Mouse (Mus musculus) forebrain, postnatal 0 days (tissue): ENCODE results near the gene Olfr979. TPM values are rescaled to one million over a fixed set of nuclear protein-coding genes. Genes with fewer than 3 reads are reported as not detected.
"Not testable (repeated sequence)": the region's sequence is repeated elsewhere in the genome, so short reads cannot be mapped to it uniquely, and the experiment has no call there.

Experiments used
- ATAC-seq: fragments of 200-750 bp; cut with Nextera tagmentation; 2 replicates; pipeline ENCODE4 v1.8.0; 2017; ENCODE audit warnings: mild to moderate bottlenecking, moderate library complexity
- DNase-seq: peaks from one replicate; pipeline ENCODE4 v3.0.0-alpha.2; 2015
- H3K27ac ChIP-seq: fragments of 300-500 bp; sonication (generic); 2 replicates; pipeline ENCODE4 v1.5.1; 2014; ENCODE audit warnings: low read depth, mild to moderate bottlenecking, antibody characterized with exemption, low read length, moderate library complexity, mixed read lengths
- H3K27me3 ChIP-seq: fragments of 300-500 bp; sonication (generic); 2 replicates; pipeline ENCODE4 v1.6.1; 2014; ENCODE audit warnings: mild to moderate bottlenecking, low read length, mixed read lengths; ENCODE audit not compliant: insufficient read depth
- H3K36me3 ChIP-seq: fragments of 300-500 bp; sonication (generic); 2 replicates; pipeline ENCODE4 v1.6.1; 2014; ENCODE audit warnings: mild to moderate bottlenecking, moderate library complexity; ENCODE audit not compliant: insufficient read depth
- H3K4me1 ChIP-seq: fragments of 300-500 bp; sonication (generic); 2 replicates; pipeline ENCODE4 v1.6.1; 2014; ENCODE audit warnings: antibody characterized with exemption; ENCODE audit not compliant: insufficient read depth
- H3K4me2 ChIP-seq: fragments of 300-500 bp; sonication (generic); 2 replicates; pipeline ENCODE4 v1.6.1; 2014; ENCODE audit warnings: low read depth, mild to moderate bottlenecking, moderate library complexity
- H3K4me3 ChIP-seq: fragments of 300-500 bp; sonication (generic); 2 replicates; pipeline ENCODE4 v1.5.1; 2014; ENCODE audit warnings: low read depth, low read length, mixed read lengths
- H3K9ac ChIP-seq: fragments of 300-500 bp; sonication (generic); 2 replicates; pipeline ENCODE4 v1.6.1; 2014; ENCODE audit warnings: mild to moderate bottlenecking
- H3K9me3 ChIP-seq: fragments of 300-500 bp; sonication (generic); 2 replicates; pipeline ENCODE4 v1.6.1; 2016; ENCODE audit warnings: low read length
- CTCF ChIP-seq: sonication (generic); IDR thresholded peaks from 2 replicates; pipeline ENCODE4 v1.5.1; 2016; ENCODE audit warnings: antibody characterized with exemption, control low read depth, low read depth
- WGBS: fragments of 180-500 bp; shearing (Covaris S2); extraction: QIAGEN DNeasy Blood & Tissue Kit; methylation state at CpG from one replicate; pipeline ENCODE4 v1.1.7; 2014; 5-methylcytosine and 5-hydroxymethylcytosine counted together
- polyA plus RNA-seq: library from polyadenylated mRNA; unstranded; fragments of >200 nt; fragmentation: Nextera tagmentation; extraction: Ambion mirVana; gene quantifications from 2 replicates; pipeline ENCODE4 v1.2.1, GENCODE M21; 2015
- total RNA-seq: library from RNA; depleted of rRNA; stranded (reverse); fragments of >200 nt; gene quantifications from 2 replicates; pipeline ENCODE4 v1.2.3, GENCODE M21; 2014; rRNA removed

Olfr979 gene
- total RNA-seq (not detected in 2 replicates), polyA plus RNA-seq (not detected in 2 replicates)

DNA sequence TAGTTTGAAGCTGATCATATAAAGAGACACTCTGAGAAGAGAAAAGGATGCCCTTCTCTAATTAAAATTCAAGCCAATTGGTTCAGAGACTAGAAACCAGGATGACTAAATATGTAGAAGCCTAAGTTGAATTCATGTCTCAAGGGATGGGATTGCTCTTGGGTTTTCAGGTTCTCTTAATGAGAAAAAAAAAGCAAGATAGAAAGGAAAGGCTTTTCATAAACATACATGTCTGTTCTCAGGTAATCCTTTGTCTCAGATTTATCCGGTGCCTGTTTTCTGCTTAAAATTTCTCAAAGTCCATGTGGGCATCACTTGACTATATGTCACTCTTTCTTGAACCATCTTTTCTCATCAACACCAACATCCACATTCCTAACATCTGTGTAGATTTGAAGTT is at the start of gene Olfr979:
TSS of gene Olfr979 (minus strand) at position 101 of the 400 bp plus-strand sequence.
- WGBS = 100% methylated on average over 1 of the region's 1 CpGs
- TF ChIP-seq CTCF = no peak
- H3K4me2 ChIP-seq = no peak within 1 kb of the TSS

DNA sequence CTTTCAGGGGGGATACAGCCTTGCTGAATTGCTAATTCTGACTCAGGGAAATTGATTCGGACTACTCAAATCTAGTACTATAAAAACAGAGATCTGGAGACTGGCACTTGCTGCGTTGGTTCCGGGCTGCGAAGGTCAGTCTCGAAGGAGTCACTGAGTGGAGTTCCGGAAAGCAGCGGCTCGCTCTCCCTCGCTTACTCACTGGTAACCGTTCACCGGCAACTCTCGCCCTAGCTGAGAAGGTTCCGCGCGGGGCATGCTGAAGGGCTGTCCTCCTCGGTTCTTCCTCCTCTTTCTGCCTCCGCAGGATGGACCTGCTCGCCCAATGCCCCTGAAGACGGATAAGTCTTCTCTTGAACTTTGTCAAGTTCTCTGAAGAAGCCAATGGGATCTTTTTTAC is 46.9 kb upstream of the Olfr979 start:
- H3K4me2 ChIP-seq = no peak overlapping the region
- no peak for TF ChIP-seq CTCF
- no peak overlapping the region for H3K4me3 ChIP-seq
- 94% methylated on average over 19 of the region's 19 CpGs for WGBS
- H3K36me3 ChIP-seq = no peaks in the 10 kb centered on the region
- H3K4me1 ChIP-seq = no peaks in the 10 kb centered on the region
- no peak overlapping the region for H3K27ac ChIP-seq
- H3K27me3 ChIP-seq = no peaks in the 10 kb centered on the region
- DNase-seq = no peak
- H3K9me3 ChIP-seq = no peaks in the 10 kb centered on the region
- H3K9ac ChIP-seq = no peak overlapping the region
- no peak for ATAC-seq

More for the DNA sequence above, at the start of gene Olfr979:
- no peak for DNase-seq
- Histone ChIP-seq H3K9me3 (no peaks in the 10 kb centered on the region), H3K27me3 (no peaks in the 10 kb centered on the region), H3K9ac (no peak within 1 kb of the TSS), H3K4me3 (no peak within 1 kb of the TSS), H3K4me1 (no peaks in the 10 kb centered on the region), H3K36me3 (no peaks in the 10 kb centered on the region), H3K27ac (no peak within 1 kb of the TSS)
- no peak for ATAC-seq

DNA sequence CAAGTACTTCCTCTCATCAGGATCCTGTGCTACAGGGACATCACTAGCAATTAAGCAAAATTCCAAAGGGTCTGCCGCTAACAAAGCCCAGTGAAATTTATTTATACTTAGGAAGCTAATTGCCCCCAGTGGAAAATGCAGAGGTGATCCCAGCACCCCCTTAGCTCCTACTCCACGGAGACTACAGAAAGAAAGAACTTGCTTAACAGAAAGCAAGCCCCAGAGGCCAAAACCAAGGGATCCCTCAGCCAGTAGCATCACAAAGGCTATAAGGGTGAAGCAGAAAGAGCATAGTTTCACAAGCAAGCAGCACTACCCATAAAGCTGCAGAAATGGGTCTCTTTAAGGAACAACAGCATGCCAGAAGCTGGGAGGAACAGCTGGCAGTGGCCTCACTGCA is 17.9 kb upstream of the Olfr979 start, which contains the start of gene Olfr981:
TSS of gene Olfr981 (plus strand) at position 301 of the 400 bp plus-strand sequence.
- 45% methylated on average over 2 of the region's 2 CpGs for WGBS
- Histone ChIP-seq H3K9me3 (no peaks in the 10 kb centered on the region), H3K4me2 (no peak within 1 kb of the TSS), H3K9ac (no peak within 1 kb of the TSS), H3K27ac (no peak within 1 kb of the TSS), H3K4me1 (no peaks in the 10 kb centered on the region), H3K27me3 (no peaks in the 10 kb centered on the region), H3K36me3 (no peaks in the 10 kb centered on the region), H3K4me3 (no peak within 1 kb of the TSS)
- no peak for ATAC-seq
- no peak for TF ChIP-seq CTCF
- DNase-seq = no peak

DNA sequence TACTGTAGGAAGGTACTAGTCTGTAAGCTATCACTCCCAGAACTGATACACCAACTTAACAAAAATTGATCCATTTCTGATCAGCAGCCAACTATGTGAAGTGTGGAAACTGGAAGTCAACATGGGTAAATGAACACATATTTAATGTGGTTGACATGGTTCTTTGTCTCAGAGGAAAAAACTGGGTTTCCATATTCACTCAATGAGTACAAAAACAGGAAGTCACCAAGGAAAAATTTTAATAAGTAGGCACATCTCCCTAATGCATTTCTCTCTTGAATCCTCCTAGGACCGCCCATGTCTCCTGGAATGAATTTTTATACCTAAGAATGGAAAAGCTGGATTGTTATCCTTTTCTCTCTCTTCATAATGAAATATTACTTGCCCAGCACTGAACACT is 6.2 kb upstream of the Olfr979 start, which contains the start of gene Olfr980:
TSS of gene Olfr980 (minus strand) at position 101 of the 400 bp plus-strand sequence.
- Histone ChIP-seq H3K27ac (no peak within 1 kb of the TSS), H3K4me3 (no peak within 1 kb of the TSS), H3K9ac (no peak within 1 kb of the TSS), H3K9me3 (no peaks in the 10 kb centered on the region), H3K27me3 (no peaks in the 10 kb centered on the region), H3K4me1 (no peaks in the 10 kb centered on the region), H3K36me3 (no peaks in the 10 kb centered on the region), H3K4me2 (no peak within 1 kb of the TSS)
- TF ChIP-seq CTCF = no peak
- no peak for DNase-seq
- WGBS = 80% methylated on average over 1 of the region's 1 CpGs
- no peak for ATAC-seq

DNA sequence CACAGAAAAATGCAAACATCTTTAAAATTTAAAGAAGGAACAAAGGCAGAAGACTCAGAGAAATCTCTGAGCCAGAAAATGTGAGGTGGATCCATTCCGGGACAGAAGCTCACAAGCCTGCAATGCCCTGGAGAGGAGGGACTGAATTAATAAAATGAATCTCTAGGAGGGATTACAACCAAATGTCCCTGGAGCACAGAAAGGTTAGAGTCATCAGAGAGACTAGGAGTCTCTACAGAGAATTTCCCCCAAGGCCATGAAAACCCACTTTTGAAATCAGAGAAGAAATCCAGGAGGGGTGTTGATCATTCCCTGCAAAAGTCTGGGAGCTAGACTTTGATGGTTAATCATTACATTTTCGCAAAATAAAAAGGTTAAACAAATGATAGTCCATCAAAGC is 11.5 kb downstream of the Olfr979 start, which contains the start of gene Olfr978:
TSS of gene Olfr978 (plus strand) at position 301 of the 400 bp plus-strand sequence.
- ATAC-seq (no peak), DNase-seq (no peak)

DNA sequence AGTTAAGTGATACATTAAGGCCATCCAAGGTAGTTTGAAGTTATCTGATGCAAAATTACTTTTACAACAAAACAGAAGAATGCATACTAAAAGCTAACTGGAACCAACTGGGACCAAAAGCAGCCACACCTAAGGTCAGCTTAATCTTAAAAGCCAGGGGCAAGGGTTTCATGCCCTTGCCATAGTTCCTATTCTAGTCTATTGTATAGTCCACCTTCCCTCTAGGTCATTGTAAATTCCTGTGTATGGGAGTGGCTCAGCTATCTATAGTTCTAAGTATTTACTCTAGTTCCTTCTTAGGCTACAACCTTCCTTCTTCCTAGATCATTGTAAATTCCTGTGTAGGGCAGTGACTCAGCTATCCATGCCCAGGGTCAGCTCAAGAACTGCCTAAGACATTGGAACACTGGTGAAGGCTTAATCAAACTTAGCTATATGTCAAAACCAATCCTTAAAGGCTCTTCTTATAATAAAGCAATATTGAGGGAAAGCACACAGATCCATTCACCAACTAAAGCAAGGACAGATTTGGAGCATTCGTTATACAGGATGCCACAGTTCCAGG is 26.6 kb downstream of the Olfr979 start:
- DNase-seq, H3K9me3 ChIP-seq, H3K4me2 ChIP-seq, H3K4me1 ChIP-seq, ATAC-seq, H3K9ac ChIP-seq, H3K27me3 ChIP-seq, H3K4me3 ChIP-seq, H3K36me3 ChIP-seq, H3K27ac ChIP-seq: not testable (repeated sequence)
- 75% methylated on average over 1 of the region's 1 CpGs for WGBS

More for the DNA sequence above, 11.5 kb downstream of the Olfr979 start, which contains the start of gene Olfr978:
- Histone ChIP-seq H3K27me3 (no peaks in the 10 kb centered on the region), H3K4me1 (no peaks in the 10 kb centered on the region), H3K36me3 (no peaks in the 10 kb centered on the region), H3K9ac (no peak within 1 kb of the TSS), H3K27ac (no peak within 1 kb of the TSS), H3K9me3 (no peaks in the 10 kb centered on the region), H3K4me3 (no peak within 1 kb of the TSS), H3K4me2 (no peak within 1 kb of the TSS)
- 90% methylated on average over 2 of the region's 2 CpGs for WGBS
- no peak for TF ChIP-seq CTCF

DNA sequence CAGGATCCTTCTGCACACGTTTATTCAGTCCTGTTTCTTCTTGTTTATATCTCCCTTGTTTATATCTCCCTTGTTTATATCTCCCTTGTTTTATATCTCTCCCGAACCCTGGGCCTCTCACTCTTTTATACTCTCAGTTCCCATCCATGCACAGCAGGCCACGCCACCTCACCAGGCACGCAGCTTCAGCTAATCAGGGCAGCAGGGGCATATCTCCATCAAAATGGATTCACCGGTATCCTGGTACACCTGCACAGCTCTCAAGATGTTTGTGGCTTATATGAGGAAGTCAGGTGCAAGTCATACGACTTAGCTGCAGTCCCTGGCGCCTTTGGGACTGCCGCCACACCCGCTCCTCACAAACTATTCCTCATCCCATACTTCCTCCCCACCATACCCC is 42.2 kb downstream of the Olfr979 start, which contains the start of gene Olfr976:
TSS of gene Olfr976 (minus strand) at position 101 of the 400 bp plus-strand sequence.
- not testable (repeated sequence) for DNase-seq, ATAC-seq, H3K9ac ChIP-seq, H3K4me3 ChIP-seq, H3K4me2 ChIP-seq, H3K9me3 ChIP-seq, H3K27me3 ChIP-seq, H3K4me1 ChIP-seq, H3K36me3 ChIP-seq, H3K27ac ChIP-seq
- WGBS = 88% methylated on average over 7 of the region's 9 CpGs
